Mouse (Mus musculus): Measurements from ENCODE around the gene Fitm2.

- TF ChIP-seq GATA1 (IDR thresholded peaks at IDR 0.05; ENCODE audit: low read length) (no peak), TAL1 (IDR thresholded peaks at IDR 0.05; ENCODE audit: low read length) (no peak)
Observed at GRCm38 (mm10) chr2:163480191-163480825, 7.9 kb upstream of the Fitm2 start.

Measured in erythroblast, embryonic 14.5 days (primary cell).